Mouse (Mus musculus): ENCODE measurements at regions not wholly inside any gene's neighbourhood (a gene's known extent, or its start where the extent isn't known, plus 50 kb on each side); places are given as distances from the start of the nearest gene placed in this dataset.

- H3K4me3 ChIP-seq: no peak overlapping the region
- H3K27ac ChIP-seq (replicated peaks): no peak overlapping the region
Observed at GRCm38 (mm10) chr3:139844443-139844842, 638.9 kb downstream of the Stpg2 start.

DNA sequence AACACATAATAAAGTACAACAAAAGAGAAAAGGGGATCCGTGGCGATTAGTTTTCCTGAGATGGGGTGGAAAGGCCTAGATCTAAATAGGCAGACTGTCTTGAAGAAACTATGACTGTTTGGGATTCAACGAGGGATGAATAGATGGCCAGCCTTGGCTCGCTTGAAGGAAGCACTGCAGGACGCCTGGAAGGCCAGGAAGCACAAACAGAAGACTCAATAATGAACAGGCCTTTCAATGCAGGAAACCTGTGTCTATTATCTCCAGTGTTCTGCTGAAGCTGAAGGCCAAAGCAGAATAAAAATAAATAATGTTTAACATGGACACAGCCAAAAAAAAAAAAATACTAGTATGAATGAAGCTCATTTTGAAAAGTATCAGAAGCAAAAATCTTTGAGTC is 642.3 kb downstream of the Stpg2 start:
- no peak overlapping the region for H3K9ac ChIP-seq
- H3K27me3 ChIP-seq: no peaks in the 10 kb centered on the region
- ATAC-seq (ENCODE audit: low FRiP score, low read depth): no peak
- H3K36me3 ChIP-seq: no peaks in the 10 kb centered on the region
- no peak overlapping the region for H3K4me2 ChIP-seq
- no peaks in the 10 kb centered on the region for H3K4me1 ChIP-seq (replicated peaks)
- no peak overlapping the region for H3K27ac ChIP-seq (replicated peaks)
- no peak overlapping the region for H3K4me3 ChIP-seq
- H3K9me3 ChIP-seq: no peaks in the 10 kb centered on the region
- WGBS: 37% methylated on average over 5 of the region's 5 CpGs

More at GRCm38 (mm10) chr3:139844443-139844842, 638.9 kb downstream of the Stpg2 start:
- ATAC-seq (ENCODE audit: low FRiP score, low read depth): no peak
- H3K9ac ChIP-seq: no peak overlapping the region
- no peaks in the 10 kb centered on the region for H3K9me3 ChIP-seq
- H3K36me3 ChIP-seq: no peaks in the 10 kb centered on the region
- WGBS: 57% methylated on average over 3 of the region's 3 CpGs
- no peaks in the 10 kb centered on the region for H3K27me3 ChIP-seq
- no peaks in the 10 kb centered on the region for H3K4me1 ChIP-seq (replicated peaks)
- H3K4me2 ChIP-seq: no peak overlapping the region

GRCm38 (mm10) chr3:139859966-139860635 is 654.6 kb downstream of the Stpg2 start:
- Histone ChIP-seq H3K27me3 (no peaks in the 10 kb centered on the region), H3K9ac (no peak overlapping the region), H3K4me3 (no peak overlapping the region), H3K9me3 (no peaks in the 10 kb centered on the region), H3K4me2 (no peak overlapping the region), H3K4me1 (replicated peaks) (peaks cover 20% of the 10 kb centered on the region), H3K36me3 (no peaks in the 10 kb centered on the region), H3K27ac (replicated peaks) (peak overlapping the region; percentile 26; the same call in 1 of the 2 replicates)
- 0 out of 2 replicates have a peak, but pooled peaks have one; percentile 52 for ATAC-seq (ENCODE audit: low FRiP score, low read depth)
- WGBS: 57% methylated on average over 16 of the region's 16 CpGs

- ATAC-seq (ENCODE audit: low FRiP score, low read depth): peak; percentile 86
- Histone ChIP-seq H3K9me3 (no peaks in the 10 kb centered on the region), H3K4me2 (peak overlapping the region; percentile 9; the same call in 1 of the 2 replicates), H3K27me3 (no peaks in the 10 kb centered on the region), H3K27ac (replicated peaks) (peak overlapping the region; percentile 26), H3K36me3 (no peaks in the 10 kb centered on the region), H3K9ac (no peak overlapping the region), H3K4me1 (replicated peaks) (peaks cover 20% of the 10 kb centered on the region), H3K4me3 (no peak overlapping the region)
- 17% methylated on average over 9 of the region's 9 CpGs for WGBS
Observed at GRCm38 (mm10) chr3:139860831-139861371, 655.4 kb downstream of the Stpg2 start.

DNA sequence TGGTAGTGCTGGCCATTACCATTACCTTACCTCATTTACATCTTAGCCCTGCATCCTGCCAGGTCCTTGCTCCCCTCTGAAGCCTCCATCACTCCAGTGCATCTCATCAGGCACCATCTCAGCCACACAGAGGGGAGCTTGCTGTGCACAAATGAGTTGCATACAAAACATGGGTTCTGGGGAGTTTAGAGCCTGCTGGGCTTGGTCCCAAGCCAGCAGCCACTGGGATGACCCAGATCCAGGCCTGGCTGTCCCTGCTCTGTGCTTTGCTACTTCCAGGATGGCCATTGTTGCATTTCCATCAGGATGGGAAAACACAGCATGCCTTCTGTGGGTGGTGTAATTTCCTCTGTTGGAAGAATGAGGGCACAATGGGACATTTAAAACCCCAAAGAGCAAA is 660.8 kb downstream of the Stpg2 start:
- Histone ChIP-seq H3K27me3 (no peaks in the 10 kb centered on the region), H3K27ac (replicated peaks) (no peak overlapping the region), H3K36me3 (no peaks in the 10 kb centered on the region), H3K4me1 (replicated peaks) (peaks cover 7% of the 10 kb centered on the region), H3K4me3 (no peak overlapping the region), H3K9me3 (no peaks in the 10 kb centered on the region), H3K9ac (no peak overlapping the region), H3K4me2 (no peak overlapping the region)
- 0 out of 2 replicates have a peak, but pooled peaks have one; percentile 54 for ATAC-seq (ENCODE audit: low FRiP score, low read depth)

DNA sequence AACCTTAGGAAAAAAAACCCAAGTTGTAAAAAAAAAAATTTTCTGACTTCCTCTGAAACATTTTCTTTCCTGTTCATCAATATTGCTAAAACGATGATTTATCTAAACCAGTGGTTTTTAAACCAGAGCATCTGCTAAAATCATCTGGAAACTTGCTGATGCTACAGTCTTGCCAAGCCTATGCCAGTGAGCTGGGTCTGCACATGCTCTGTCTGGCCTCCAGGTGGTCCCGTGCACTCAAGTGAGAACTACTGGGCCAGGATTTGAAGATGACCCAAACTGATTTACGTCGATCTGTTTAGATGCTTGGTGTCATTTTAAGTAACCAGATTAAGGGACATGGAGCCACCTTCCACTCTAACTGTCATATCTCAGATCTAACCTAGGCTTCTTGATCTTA is 661.5 kb downstream of the Stpg2 start:
- Histone ChIP-seq H3K4me2 (no peak overlapping the region), H3K4me3 (no peak overlapping the region), H3K4me1 (replicated peaks) (0 out of 2 replicates have a peak, but pooled peaks cover 2% of the 10 kb centered on the region), H3K27me3 (no peaks in the 10 kb centered on the region), H3K27ac (replicated peaks) (no peak overlapping the region), H3K36me3 (no peaks in the 10 kb centered on the region), H3K9ac (no peak overlapping the region), H3K9me3 (no peaks in the 10 kb centered on the region)
- 81% methylated on average over 4 of the region's 4 CpGs for WGBS
- no peak for ATAC-seq (ENCODE audit: low FRiP score, low read depth)

- H3K4me3 ChIP-seq: no peak overlapping the region
- H3K4me1 ChIP-seq (replicated peaks): 0 out of 2 replicates have a peak, but pooled peaks cover 2% of the 10 kb centered on the region
- no peaks in the 10 kb centered on the region for H3K9me3 ChIP-seq
- ATAC-seq (ENCODE audit: low FRiP score, low read depth): no peak
- no peaks in the 10 kb centered on the region for H3K27me3 ChIP-seq
- no peaks in the 10 kb centered on the region for H3K36me3 ChIP-seq
- no peak overlapping the region for H3K9ac ChIP-seq
- H3K4me2 ChIP-seq: no peak overlapping the region
- H3K27ac ChIP-seq (replicated peaks): no peak overlapping the region
- 76% methylated on average over 3 of the region's 3 CpGs for WGBS
Observed at GRCm38 (mm10) chr3:139867499-139867898, 662.0 kb downstream of the Stpg2 start.

DNA sequence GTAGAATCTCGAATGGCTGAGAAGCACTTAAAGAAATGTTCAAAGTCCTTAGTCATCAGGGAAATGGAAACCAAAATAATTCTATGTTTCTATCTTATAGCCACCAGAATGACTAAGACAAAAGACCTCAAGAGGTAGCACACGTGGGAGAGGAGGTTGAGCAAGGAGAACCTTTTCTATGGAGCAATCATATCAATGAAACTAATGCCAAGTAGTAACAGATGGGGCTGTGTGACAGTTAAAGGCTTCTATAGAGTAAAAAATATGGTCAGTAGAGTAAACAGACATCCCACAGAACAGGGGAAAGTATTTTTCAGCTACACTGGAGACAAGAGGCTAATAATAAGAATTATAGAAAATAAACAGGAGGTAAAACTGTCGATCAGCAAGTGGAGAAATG is 664.3 kb downstream of the Stpg2 start:
- Histone ChIP-seq H3K4me2 (no peak overlapping the region), H3K4me3 (no peak overlapping the region), H3K27ac (replicated peaks) (no peak overlapping the region), H3K27me3 (no peaks in the 10 kb centered on the region), H3K9ac (no peak overlapping the region), H3K4me1 (replicated peaks) (0 out of 2 replicates have a peak, but pooled peaks cover 2% of the 10 kb centered on the region), H3K9me3 (no peaks in the 10 kb centered on the region), H3K36me3 (no peaks in the 10 kb centered on the region)
- no peak for ATAC-seq (ENCODE audit: low FRiP score, low read depth)
- 90% methylated on average over 3 of the region's 3 CpGs for WGBS

GRCm38 (mm10) chr3:139885942-139886860 is 680.7 kb downstream of the Stpg2 start:
- Histone ChIP-seq H3K9ac (no peak overlapping the region), H3K4me2 (peak overlapping the region; percentile 29), H3K36me3 (no peaks in the 10 kb centered on the region), H3K9me3 (no peaks in the 10 kb centered on the region), H3K27me3 (no peaks in the 10 kb centered on the region), H3K4me3 (no peak overlapping the region), H3K27ac (replicated peaks) (peak overlapping the region; percentile 70), H3K4me1 (replicated peaks) (peaks cover 11% of the 10 kb centered on the region)
- 16% methylated on average over 14 of the region's 14 CpGs for WGBS
- peak; percentile 93 for ATAC-seq (ENCODE audit: low FRiP score, low read depth)

- H3K27ac ChIP-seq (replicated peaks): peak overlapping the region; percentile 64; the same call in 1 of the 2 replicates
- no peak overlapping the region for H3K4me2 ChIP-seq
- no peaks in the 10 kb centered on the region for H3K36me3 ChIP-seq
- ATAC-seq (ENCODE audit: low FRiP score, low read depth): peak; percentile 52; the same call in 1 of the 2 replicates
- 53% methylated on average over 5 of the region's 5 CpGs for WGBS
- H3K4me1 ChIP-seq (replicated peaks): peaks cover 11% of the 10 kb centered on the region
- H3K9me3 ChIP-seq: no peaks in the 10 kb centered on the region
- no peak overlapping the region for H3K4me3 ChIP-seq
- H3K9ac ChIP-seq: no peak overlapping the region
- H3K27me3 ChIP-seq: no peaks in the 10 kb centered on the region
Observed at GRCm38 (mm10) chr3:139887265-139887664, 681.8 kb downstream of the Stpg2 start.

GRCm38 (mm10) chr3:139888537-139888936 is 683.0 kb downstream of the Stpg2 start:
- no peak for ATAC-seq (ENCODE audit: low FRiP score, low read depth)
- 89% methylated on average over 1 of the region's 1 CpGs for WGBS

DNA sequence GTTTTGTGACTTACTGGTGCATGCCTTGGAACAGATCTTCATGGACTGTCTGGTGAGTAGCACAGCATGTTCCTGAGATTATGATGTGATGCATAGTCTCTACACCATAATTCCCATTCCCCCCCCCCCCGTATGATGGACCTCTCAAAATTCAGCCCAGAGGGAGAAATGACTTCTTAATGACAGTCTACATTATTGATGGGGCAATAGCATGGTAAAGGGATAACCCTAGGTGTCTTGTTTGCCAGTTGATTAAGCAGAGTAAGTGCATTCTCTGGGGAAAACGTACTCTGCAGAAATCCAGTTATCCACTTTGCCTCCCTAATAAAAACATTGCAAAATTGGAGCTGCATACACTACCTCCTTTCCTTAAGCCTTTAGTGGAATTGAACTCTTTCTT is 684.7 kb downstream of the Stpg2 start:
- Histone ChIP-seq H3K9me3 (no peaks in the 10 kb centered on the region), H3K4me1 (replicated peaks) (peaks cover 11% of the 10 kb centered on the region), H3K4me3 (no peak overlapping the region), H3K27me3 (no peaks in the 10 kb centered on the region), H3K36me3 (no peaks in the 10 kb centered on the region), H3K27ac (replicated peaks) (no peak overlapping the region), H3K9ac (no peak overlapping the region), H3K4me2 (no peak overlapping the region)
- 62% methylated on average over 2 of the region's 2 CpGs for WGBS
- ATAC-seq (ENCODE audit: low FRiP score, low read depth): no peak

More at GRCm38 (mm10) chr3:139888537-139888936, 683.0 kb downstream of the Stpg2 start:
- H3K27me3 ChIP-seq: no peaks in the 10 kb centered on the region
- H3K27ac ChIP-seq (replicated peaks): no peak overlapping the region
- no peak overlapping the region for H3K4me3 ChIP-seq
- H3K9ac ChIP-seq: no peak overlapping the region
- peaks cover 11% of the 10 kb centered on the region for H3K4me1 ChIP-seq (replicated peaks)
- H3K36me3 ChIP-seq: no peaks in the 10 kb centered on the region
- H3K9me3 ChIP-seq: no peaks in the 10 kb centered on the region
- no peak overlapping the region for H3K4me2 ChIP-seq

All from hindbrain, embryonic 15.5 days (tissue).